Mouse (Mus musculus) common myeloid progenitor, adult 5-6 weeks (primary cell): Measurements from ENCODE around the gene Pde8a. TPM values are rescaled to one million over a fixed set of nuclear protein-coding genes. Genes with fewer than 3 reads are reported as not detected.
"Not testable (repeated sequence)": the region's sequence is repeated elsewhere in the genome, so short reads cannot be mapped to it uniquely, and the experiment has no call there.

ENCODE experiments used
- ATAC-seq: replicated peaks from 2 replicates; pipeline ENCODE4 v1.8.0; 2016; ENCODE audit warnings: low read depth, mild to moderate bottlenecking, moderate TSS enrichment, inconsistent platforms; ENCODE audit not compliant: poor library complexity, severe bottlenecking
- total RNA-seq: library from RNA; stranded (forward); fragments of 200-1000, 187-1606 nt; gene quantifications from 2 replicates; pipeline ENCODE4 v1.2.3, GENCODE M21; 2017

Pde8a gene
- 0.41 and 4.6 TPM in 2 replicates for total RNA-seq

- ATAC-seq = no peak
Measured at GRCm38 (mm10) chr7:81213347-81214152, at the start of gene Pde8a. Gene Pde8a, plus strand, starts transcription at chr7:81213596.

GRCm38 (mm10) chr7:81164411-81164810, 49.0 kb upstream of the Pde8a start:
- ATAC-seq = no peak

DNA sequence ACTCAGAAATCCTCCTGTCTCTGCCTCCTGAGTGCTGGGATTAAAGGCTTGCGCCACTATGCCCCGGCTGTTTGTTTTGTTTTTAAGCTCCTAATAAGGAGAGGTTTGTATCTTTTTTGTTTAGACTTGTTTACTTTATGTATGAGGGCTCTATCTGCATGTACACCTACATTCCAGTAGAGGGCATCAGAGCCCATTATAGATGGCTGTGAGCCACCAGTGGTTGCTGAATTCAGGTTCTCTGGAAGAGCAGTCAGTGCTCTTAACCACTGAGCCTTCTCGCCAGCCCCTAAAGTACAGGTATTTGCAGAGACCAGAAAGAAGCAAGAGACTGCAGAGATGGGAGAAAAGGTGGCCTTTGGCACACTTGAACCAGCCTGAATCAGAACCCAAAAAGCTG, 46.3 kb upstream of the Pde8a start:
- ATAC-seq = peak; percentile 67

- ATAC-seq = no peak
Measured at GRCm38 (mm10) chr7:81169351-81169750, 44.0 kb upstream of the Pde8a start.

- ATAC-seq = no peak
Measured at GRCm38 (mm10) chr7:81173931-81174330, 39.5 kb upstream of the Pde8a start.

- no peak for ATAC-seq
Measured at GRCm38 (mm10) chr7:81174654-81175053, 38.7 kb upstream of the Pde8a start.

GRCm38 (mm10) chr7:81176187-81176769, 37.1 kb upstream of the Pde8a start:
- no peak for ATAC-seq

DNA sequence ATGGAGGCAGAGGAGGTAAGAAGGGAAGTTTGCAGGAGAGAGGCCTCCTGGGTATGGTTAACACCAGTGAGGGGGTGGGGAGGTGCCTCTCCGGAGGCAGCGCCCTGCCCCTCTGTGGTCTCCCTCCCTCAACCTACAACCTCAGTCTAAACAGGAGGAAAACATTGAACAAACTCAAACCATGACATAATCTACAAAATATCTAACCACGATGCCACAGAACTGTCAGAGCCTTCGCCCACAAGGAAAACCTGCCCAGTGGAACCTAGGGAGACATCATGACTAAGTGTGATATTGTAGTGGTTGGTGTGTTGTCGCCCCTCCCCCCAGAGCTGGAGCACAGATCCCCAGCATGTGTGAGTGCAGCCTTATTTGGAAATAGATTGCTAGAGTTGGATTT, 33.9 kb upstream of the Pde8a start:
- ATAC-seq = peak; percentile 84

- ATAC-seq = no peak
Measured at GRCm38 (mm10) chr7:81182492-81183175, 30.8 kb upstream of the Pde8a start.

DNA sequence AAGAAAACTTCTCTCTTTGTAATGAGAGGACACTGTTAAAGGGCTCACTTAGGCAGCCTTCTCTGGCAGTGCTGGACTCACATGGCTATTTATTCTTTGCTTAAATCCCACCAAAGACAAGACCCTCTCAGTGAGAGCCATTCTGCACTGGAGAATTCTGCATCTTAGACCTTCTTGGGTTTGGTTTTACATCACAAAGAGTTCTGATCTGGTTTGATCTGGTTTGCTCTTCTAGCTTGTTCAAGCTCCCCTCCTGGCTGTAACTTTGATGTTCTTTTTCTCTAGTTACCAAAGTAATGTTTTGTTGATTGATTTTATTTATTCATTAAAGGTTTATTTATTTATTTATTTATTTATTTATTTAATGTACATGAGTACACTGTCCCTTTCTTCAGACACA, 30.2 kb upstream of the Pde8a start:
- no peak for ATAC-seq

DNA sequence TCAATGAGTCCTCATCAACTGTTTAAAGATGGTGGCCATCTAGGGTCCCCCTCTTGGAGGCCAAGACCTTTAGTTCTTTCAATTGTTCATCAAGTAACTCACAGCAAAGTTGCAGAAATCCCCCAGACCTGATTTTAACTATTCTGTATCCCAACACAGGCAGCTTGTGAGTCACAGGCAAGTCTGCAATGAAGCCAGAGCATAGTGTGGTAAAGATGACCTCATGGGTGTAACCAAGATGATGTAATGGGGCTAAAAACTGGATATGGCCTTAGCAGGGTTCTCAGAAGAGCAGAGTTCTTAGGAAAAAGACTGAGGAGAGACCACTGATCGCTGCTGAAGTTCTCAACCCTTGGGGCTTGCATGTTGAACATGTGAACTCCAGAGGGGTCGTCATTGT, 29.3 kb upstream of the Pde8a start:
- ATAC-seq = no peak

- no peak for ATAC-seq
Measured at GRCm38 (mm10) chr7:81184651-81185050, 28.7 kb upstream of the Pde8a start.

GRCm38 (mm10) chr7:81186036-81186435, 27.4 kb upstream of the Pde8a start:
- ATAC-seq = not testable (repeated sequence)

- ATAC-seq = no peak
Measured at GRCm38 (mm10) chr7:81189180-81189579, 24.2 kb upstream of the Pde8a start.

- ATAC-seq = no peak
Measured at GRCm38 (mm10) chr7:81195509-81195908, 17.9 kb upstream of the Pde8a start.

DNA sequence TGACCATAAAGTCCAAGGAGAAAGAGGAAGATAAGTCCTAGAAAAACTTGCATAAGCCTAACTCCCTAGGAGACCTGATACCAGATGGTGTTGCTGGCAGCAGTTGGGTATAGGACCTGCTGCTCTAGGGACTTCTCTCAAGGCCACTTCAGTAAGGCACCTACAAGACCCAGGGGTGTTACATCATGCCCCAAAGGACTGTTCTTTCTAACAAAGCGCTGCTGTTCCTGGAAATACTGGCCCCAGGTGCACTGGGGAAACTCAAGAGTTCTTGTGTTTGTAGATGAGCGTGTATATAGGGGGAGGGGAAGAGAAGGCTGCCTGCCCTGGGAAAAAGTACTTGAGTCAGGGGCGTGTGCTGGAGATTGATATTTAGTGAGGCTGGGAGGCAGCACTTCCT, 16.6 kb upstream of the Pde8a start:
- ATAC-seq = no peak

- ATAC-seq = no peak
Measured at GRCm38 (mm10) chr7:81198538-81198937, 14.9 kb upstream of the Pde8a start.

DNA sequence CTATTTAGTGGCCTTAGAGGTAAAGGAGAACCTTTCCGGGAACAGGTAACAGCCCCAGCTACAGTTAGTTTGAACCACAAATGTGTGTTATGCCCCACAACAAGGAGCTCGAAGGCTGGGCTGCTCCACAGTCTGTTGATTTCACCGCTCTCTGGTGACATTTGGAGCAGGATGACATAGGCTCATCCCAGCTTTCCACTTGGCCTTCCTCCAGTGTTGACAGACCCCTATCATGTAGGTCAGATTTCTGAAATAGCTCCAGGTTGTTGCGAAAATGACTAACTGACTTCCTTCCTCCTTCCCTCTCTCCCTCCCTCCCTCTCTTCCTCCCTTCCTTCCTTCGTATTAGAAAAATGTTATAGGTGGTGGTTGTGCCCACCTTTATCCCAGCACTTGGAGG, 14.3 kb upstream of the Pde8a start:
- no peak for ATAC-seq

- ATAC-seq = peak; percentile 85
Measured at GRCm38 (mm10) chr7:81199757-81200156, 13.6 kb upstream of the Pde8a start.

DNA sequence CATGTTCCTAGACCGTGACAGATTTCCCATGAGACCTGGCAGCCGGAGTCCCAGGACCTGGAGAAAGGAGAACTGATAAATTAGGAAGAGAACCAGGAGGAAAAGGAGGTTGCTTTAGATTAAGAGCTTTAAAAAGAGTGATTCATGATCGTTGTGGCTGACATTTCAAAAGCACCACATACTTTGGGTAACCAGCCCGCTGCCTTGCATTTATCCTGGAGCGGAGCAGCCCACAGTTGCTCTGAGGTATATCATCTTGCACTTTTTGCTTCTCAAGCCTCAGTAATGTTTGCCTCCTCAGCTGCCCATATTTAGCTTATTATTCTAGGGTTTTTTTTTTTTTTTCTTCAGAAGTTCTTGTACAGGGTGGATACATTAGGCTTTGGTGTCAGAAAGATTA, 11.0 kb upstream of the Pde8a start:
- ATAC-seq = no peak

DNA sequence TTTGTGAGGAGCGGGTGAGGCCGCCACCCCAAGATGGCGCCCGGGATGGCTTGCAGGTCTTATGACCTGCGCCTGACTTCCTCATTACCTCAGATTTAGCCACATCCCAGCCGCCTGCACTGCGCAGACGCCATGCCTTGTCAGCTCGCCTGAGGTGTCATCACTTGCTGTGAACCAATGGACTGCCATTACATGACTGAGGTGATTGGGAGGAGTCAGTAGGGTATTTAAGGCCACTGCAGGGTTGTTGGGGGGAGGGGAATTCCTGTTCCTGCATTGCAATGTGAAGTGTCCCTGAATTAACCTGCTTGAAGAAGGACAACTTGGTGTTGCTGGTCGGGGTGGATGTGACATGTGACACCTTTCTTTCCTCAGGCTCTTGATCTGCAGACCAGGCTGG, 9.8 kb upstream of the Pde8a start:
- not testable (repeated sequence) for ATAC-seq
